Mouse (Mus musculus): ENCODE data around the gene Hcfc1.

GRCm38 (mm10) chrX:73921285-73921822 lies 44.8 kb downstream of the Hcfc1 start:
- TF ChIP-seq CTCF (IDR thresholded peaks at IDR 0.05; ENCODE audit: low read depth, low read length): no peak
- no peak for TF ChIP-seq POLR2A (IDR thresholded peaks at IDR 0.05; ENCODE audit: borderline replicate concordance, low read depth, low read length)

Data from bone marrow macrophage, adult 2 months (primary cell).